Mouse (Mus musculus) liver, embryonic 13.5 days (tissue): ENCODE results near the gene Mpv17l2. TPM values are rescaled to one million over a fixed set of nuclear protein-coding genes. Genes with fewer than 3 reads are reported as not detected.

Experiments used
- ATAC-seq: fragments of 200-750 bp; cut with Nextera tagmentation; 2 replicates; pipeline ENCODE4 v1.8.0; 2017; ENCODE audit warnings: low read depth, mild to moderate bottlenecking, moderate number of reproducible peaks, moderate library complexity
- DNase-seq: peaks from one replicate; pipeline ENCODE4 v3.0.0; 2022
- H3K27ac ChIP-seq: fragments of 300-500 bp; sonication (generic); 2 replicates; pipeline ENCODE4 v1.5.1; 2015; ENCODE audit warnings: moderate library complexity, mild to moderate bottlenecking, inconsistent platforms
- H3K27me3 ChIP-seq: fragments of 300-500 bp; sonication (generic); 2 replicates; pipeline ENCODE4 v1.6.1; 2015; ENCODE audit warnings: mild to moderate bottlenecking, inconsistent platforms
- H3K36me3 ChIP-seq: fragments of 300-500 bp; sonication (generic); 2 replicates; pipeline ENCODE4 v1.6.1; 2015; ENCODE audit warnings: mild to moderate bottlenecking, inconsistent platforms
- H3K4me1 ChIP-seq: fragments of 300-500 bp; sonication (generic); replicated peaks from 2 replicates; pipeline ENCODE4 v1.6.1; 2015; ENCODE audit warnings: inconsistent platforms
- H3K4me2 ChIP-seq: fragments of 300-500 bp; sonication (generic); 2 replicates; pipeline ENCODE4 v1.6.1; 2015; ENCODE audit warnings: inconsistent platforms, mild to moderate bottlenecking, moderate library complexity
- H3K4me3 ChIP-seq: fragments of 300-500 bp; sonication (generic); replicated peaks from 2 replicates; pipeline ENCODE4 v1.5.1; 2015; ENCODE audit warnings: mild to moderate bottlenecking, inconsistent platforms
- H3K9ac ChIP-seq: fragments of 300-500 bp; sonication (generic); 2 replicates; pipeline ENCODE4 v1.6.1; 2015; ENCODE audit warnings: mild to moderate bottlenecking, inconsistent platforms
- H3K9me3 ChIP-seq: fragments of 300-500 bp; sonication (generic); replicated peaks from 2 replicates; pipeline ENCODE4 v1.6.1; 2016; ENCODE audit warnings: inconsistent platforms
- WGBS: fragments of 180-500 bp; shearing (Covaris S2); methylation state at CpG from one replicate; pipeline ENCODE4 v1.1.7; 2015; ENCODE audit not compliant: insufficient replicate concordance; 5-methylcytosine and 5-hydroxymethylcytosine counted together
- polyA plus RNA-seq: library from polyadenylated mRNA; unstranded; fragments of >200 nt; fragmentation: Nextera tagmentation; extraction: Ambion mirVana; gene quantifications from 2 replicates; pipeline ENCODE4 v1.2.1, GENCODE M21; 2015

The Mpv17l2 gene
- polyA plus RNA-seq, 1 experiment from 2014 or later: 50.4 TPM

DNA sequence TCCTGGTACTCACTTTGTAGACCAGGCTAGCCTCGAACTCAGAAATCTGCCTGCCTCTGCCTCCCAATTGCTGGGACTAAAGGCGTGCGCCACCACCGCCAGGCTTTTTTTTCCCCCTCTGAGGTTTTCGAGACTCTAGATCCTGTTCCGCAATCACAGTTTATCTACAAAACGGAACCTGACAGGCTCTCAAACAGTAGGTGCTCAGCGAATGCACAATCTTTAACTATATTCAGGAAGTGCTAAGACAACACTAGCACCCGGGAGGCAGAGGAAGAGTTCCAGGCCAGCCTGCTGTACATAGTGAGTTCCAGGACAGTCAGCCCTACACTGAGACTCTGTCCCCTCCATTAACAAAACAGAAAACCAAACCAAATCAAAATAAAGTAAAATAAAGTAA lies 4.6 kb upstream of the Mpv17l2 start:
- Histone ChIP-seq H3K27ac (peak overlapping the region; percentile 96), H3K4me3 (peak overlapping the region; percentile 68), H3K27me3 (no peaks in the 10 kb centered on the region), H3K4me1 (peaks cover 94% of the 10 kb centered on the region), H3K9ac (peak overlapping the region; percentile 83), H3K4me2 (peak overlapping the region; percentile 98), H3K9me3 (no peaks in the 10 kb centered on the region), H3K36me3 (peaks cover 24% of the 10 kb centered on the region)
- no peak for DNase-seq
- 28% methylated on average over 9 of the region's 9 CpGs for WGBS
- ATAC-seq: no peak

GRCm38 (mm10) chr8:70764676-70765075 lies 3.9 kb upstream of the Mpv17l2 start:
- Histone ChIP-seq H3K4me3 (peak overlapping the region; percentile 68), H3K4me2 (peak overlapping the region; percentile 98), H3K27me3 (no peaks in the 10 kb centered on the region), H3K36me3 (peaks cover 21% of the 10 kb centered on the region), H3K9me3 (no peaks in the 10 kb centered on the region), H3K9ac (peak overlapping the region; percentile 83), H3K4me1 (peaks cover 94% of the 10 kb centered on the region), H3K27ac (peak overlapping the region; percentile 96)
- 75% methylated on average over 13 of the region's 13 CpGs for WGBS
- DNase-seq: no peak
- ATAC-seq: no peak

- no peaks in the 10 kb centered on the region for H3K27me3 ChIP-seq
- ATAC-seq (peak; percentile 53), DNase-seq (peak; percentile 82)
- H3K27ac ChIP-seq: peak overlapping the region; percentile 96
- H3K4me2 ChIP-seq: peak overlapping the region; percentile 98
- peaks cover 20% of the 10 kb centered on the region for H3K36me3 ChIP-seq
- H3K4me3 ChIP-seq: peak overlapping the region; percentile 68
- H3K9me3 ChIP-seq: no peaks in the 10 kb centered on the region
- peaks cover 95% of the 10 kb centered on the region for H3K4me1 ChIP-seq
- peak overlapping the region; percentile 83 for H3K9ac ChIP-seq
- WGBS: 14% methylated on average over 8 of the region's 8 CpGs
Measured at GRCm38 (mm10) chr8:70764026-70764425, 3.3 kb upstream of the Mpv17l2 start.

DNA sequence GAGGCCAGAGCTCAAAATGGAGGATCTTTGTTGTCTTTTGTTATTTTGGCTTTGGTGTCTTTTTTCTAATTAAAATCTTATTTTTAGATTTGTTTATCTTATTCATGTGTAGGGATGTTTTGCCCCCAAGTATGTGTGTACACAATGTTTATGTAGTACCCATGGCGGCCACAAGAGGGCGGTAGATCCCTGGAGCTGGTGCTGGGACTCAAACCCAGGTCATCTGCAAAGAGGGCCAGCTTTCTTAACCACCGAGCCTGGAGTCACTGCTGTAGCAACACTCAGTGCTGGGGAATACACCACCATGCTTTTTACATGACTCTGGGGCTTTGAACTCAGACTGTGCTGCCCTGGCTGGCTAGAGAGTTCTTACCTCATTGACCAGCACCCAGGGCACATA lies 2.6 kb upstream of the Mpv17l2 start:
- peaks cover 20% of the 10 kb centered on the region for H3K36me3 ChIP-seq
- peak overlapping the region; percentile 98 for H3K4me2 ChIP-seq
- H3K4me3 ChIP-seq: peak overlapping the region; percentile 68
- peak overlapping the region; percentile 96 for H3K27ac ChIP-seq
- DNase-seq (peak; percentile 64), ATAC-seq (no peak)
- H3K27me3 ChIP-seq: no peaks in the 10 kb centered on the region
- H3K9me3 ChIP-seq: no peaks in the 10 kb centered on the region
- peaks cover 94% of the 10 kb centered on the region for H3K4me1 ChIP-seq
- H3K9ac ChIP-seq: peak overlapping the region; percentile 57
- WGBS: 1% methylated on average over 3 of the region's 3 CpGs

DNA sequence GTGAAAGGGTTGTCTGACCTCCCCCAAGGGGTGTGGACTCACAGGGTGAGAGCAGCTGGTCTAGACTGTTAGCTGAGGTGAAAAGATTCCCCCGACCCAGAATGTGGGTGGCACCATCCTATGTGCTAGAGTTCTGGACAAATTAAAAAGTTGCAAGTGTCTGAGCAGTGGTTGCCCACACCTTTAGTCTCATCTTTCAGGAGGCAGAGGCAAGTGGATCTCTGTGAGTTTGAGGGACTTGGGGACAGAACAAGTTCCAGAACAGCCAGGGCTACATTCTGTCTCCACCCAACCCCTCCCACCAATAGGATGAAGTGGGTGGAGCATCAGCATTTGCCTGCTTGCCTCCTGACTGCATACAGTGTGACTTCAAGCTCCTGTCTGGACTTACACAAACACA lies 1.4 kb upstream of the Mpv17l2 start:
- Histone ChIP-seq H3K9ac (peak overlapping the region; percentile 54; the same call in 1 of the 2 replicates), H3K4me2 (peak overlapping the region; percentile 70), H3K4me3 (no peak overlapping the region), H3K4me1 (peaks cover 82% of the 10 kb centered on the region), H3K27ac (peak overlapping the region; percentile 82), H3K9me3 (no peaks in the 10 kb centered on the region), H3K36me3 (peaks cover 24% of the 10 kb centered on the region), H3K27me3 (no peaks in the 10 kb centered on the region)
- ATAC-seq (0 out of 2 replicates have a peak, but pooled peaks have one; percentile 12), DNase-seq (peak; percentile 76)
- WGBS: 14% methylated on average over 1 of the region's 1 CpGs

DNA sequence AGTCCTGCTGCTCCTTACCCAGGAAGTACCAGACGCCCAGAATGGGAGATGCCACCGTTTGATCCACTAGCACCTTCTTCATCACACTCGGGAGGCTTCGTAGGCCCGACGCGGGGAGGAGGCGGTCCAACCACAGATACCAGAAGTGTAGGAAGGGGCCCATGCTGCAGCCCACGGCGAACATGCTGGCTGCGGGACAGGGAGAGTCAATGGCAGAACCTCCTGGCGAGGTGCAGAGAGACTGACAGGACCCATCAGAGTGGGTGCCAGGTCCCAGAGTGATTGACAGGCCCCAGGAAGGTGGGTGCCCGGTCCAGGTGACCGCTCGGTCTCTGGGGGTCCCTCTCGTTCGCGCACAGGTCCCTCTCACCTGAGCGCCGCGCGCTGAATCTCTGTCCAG lies 396 bp downstream of the Mpv17l2 start:
- Histone ChIP-seq H3K27ac (peak overlapping the region; percentile 95), H3K4me1 (peaks cover 73% of the 10 kb centered on the region), H3K4me3 (peak overlapping the region; percentile 80), H3K4me2 (peak overlapping the region; percentile 96), H3K9me3 (no peaks in the 10 kb centered on the region), H3K9ac (peak overlapping the region; percentile 93), H3K27me3 (no peaks in the 10 kb centered on the region), H3K36me3 (peaks cover 32% of the 10 kb centered on the region)
- WGBS: under 1% methylated on average over 22 of the region's 22 CpGs
- DNase-seq: no peak
- peak; percentile 0; the same call in 1 of the 2 replicates for ATAC-seq

- Histone ChIP-seq H3K36me3 (peaks cover 32% of the 10 kb centered on the region), H3K4me2 (peak overlapping the region; percentile 96), H3K9me3 (no peaks in the 10 kb centered on the region), H3K27ac (peak overlapping the region; percentile 95), H3K9ac (peak overlapping the region; percentile 93), H3K27me3 (no peaks in the 10 kb centered on the region), H3K4me1 (peaks cover 71% of the 10 kb centered on the region), H3K4me3 (peak overlapping the region; percentile 80)
- ATAC-seq: no peak
- WGBS: 66% methylated on average over 19 of the region's 19 CpGs
- DNase-seq: peak; percentile 1
Measured at GRCm38 (mm10) chr8:70758616-70759561, 1.9 kb downstream of the Mpv17l2 start.

DNA sequence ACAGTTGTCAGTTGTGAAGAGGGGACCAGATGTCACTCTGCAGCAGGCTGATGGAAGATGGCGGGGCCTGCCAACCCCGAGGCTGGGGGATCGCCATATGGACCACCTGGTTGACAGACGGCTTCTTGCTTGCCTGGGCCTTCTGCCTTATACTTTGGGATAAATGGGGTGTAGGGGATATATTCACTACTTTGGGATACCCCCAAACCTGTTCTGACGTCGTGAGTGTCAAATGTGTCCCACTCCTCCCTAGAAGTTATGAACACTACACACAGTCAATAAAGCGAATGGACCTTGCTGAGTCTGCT lies 2.5 kb downstream of the Mpv17l2 start:
- ATAC-seq: no peak
- Histone ChIP-seq H3K4me2 (no peak overlapping the region), H3K36me3 (peaks cover 32% of the 10 kb centered on the region), H3K27me3 (no peaks in the 10 kb centered on the region), H3K4me1 (peaks cover 71% of the 10 kb centered on the region), H3K4me3 (no peak overlapping the region), H3K27ac (no peak overlapping the region), H3K9me3 (no peaks in the 10 kb centered on the region), H3K9ac (no peak overlapping the region)
- no peak for DNase-seq
- WGBS: 88% methylated on average over 7 of the region's 7 CpGs

DNA sequence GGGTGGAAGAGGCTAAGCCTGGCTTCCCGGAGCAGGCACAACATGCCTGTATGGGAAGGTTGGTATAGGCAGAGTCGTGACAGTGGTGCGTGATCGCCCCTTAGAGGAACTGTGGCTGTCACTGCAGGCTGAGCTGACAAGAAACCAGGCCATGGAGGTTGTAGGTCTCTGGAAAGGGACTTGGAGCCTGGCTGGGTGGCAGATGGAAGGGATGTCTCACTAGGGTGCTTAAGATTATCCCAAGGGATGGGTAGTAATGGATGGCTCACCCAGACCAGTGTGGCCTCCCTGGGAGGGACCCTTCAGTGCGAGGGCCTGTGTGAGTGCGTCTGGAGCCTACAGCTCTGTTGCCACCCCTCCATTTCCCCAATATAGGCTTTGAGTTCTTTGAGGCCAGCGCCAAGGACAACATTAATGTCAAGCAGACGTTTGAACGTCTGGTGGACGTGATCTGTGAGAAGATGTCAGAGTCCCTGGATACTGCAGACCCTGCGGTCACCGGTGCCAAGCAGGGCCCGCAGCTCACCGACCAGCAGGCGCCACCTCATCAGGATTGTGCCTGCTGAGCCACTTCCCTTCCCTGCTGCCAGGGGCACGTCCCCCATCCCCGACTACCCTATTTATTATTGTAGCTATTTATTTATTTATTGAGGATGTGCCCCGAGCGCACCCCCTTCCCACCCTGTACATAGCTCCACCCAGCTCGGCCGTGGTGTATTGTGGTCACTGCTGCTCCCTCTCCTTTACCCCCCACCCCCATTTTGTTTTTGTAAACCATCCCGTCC lies 3.0 kb downstream of the Mpv17l2 start:
- no peaks in the 10 kb centered on the region for H3K9me3 ChIP-seq
- no peak overlapping the region for H3K9ac ChIP-seq
- DNase-seq: peak; percentile 32
- WGBS: 76% methylated on average over 22 of the region's 22 CpGs
- no peak overlapping the region for H3K4me2 ChIP-seq
- ATAC-seq: no peak
- peaks cover 28% of the 10 kb centered on the region for H3K36me3 ChIP-seq
- H3K27me3 ChIP-seq: no peaks in the 10 kb centered on the region
- 0 out of 2 replicates have a peak overlapping the region, but pooled peaks have one; percentile 4 for H3K27ac ChIP-seq
- peaks cover 71% of the 10 kb centered on the region for H3K4me1 ChIP-seq
- H3K4me3 ChIP-seq: no peak overlapping the region

GRCm38 (mm10) chr8:70756476-70757040 lies 4.2 kb downstream of the Mpv17l2 start:
- Histone ChIP-seq H3K9ac (no peak overlapping the region), H3K9me3 (no peaks in the 10 kb centered on the region), H3K4me2 (no peak overlapping the region), H3K27me3 (no peaks in the 10 kb centered on the region), H3K36me3 (peaks cover 26% of the 10 kb centered on the region), H3K4me3 (no peak overlapping the region), H3K4me1 (peaks cover 66% of the 10 kb centered on the region), H3K27ac (no peak overlapping the region)
- peak; percentile 0 for DNase-seq
- ATAC-seq: no peak
- WGBS: 88% methylated on average over 6 of the region's 6 CpGs
